Mouse (Mus musculus): Measurements from ENCODE around the gene Adrm1. TPM values are rescaled to one million over a fixed set of nuclear protein-coding genes. Genes with fewer than 3 reads are reported as not detected.
A peak's percentile ranks its signal among the peaks of the same experiment; 100 is the strongest.

Gene Adrm1
- total and polyA plus RNA-seq, 2 experiments = 30.7 to 107 TPM

DNA sequence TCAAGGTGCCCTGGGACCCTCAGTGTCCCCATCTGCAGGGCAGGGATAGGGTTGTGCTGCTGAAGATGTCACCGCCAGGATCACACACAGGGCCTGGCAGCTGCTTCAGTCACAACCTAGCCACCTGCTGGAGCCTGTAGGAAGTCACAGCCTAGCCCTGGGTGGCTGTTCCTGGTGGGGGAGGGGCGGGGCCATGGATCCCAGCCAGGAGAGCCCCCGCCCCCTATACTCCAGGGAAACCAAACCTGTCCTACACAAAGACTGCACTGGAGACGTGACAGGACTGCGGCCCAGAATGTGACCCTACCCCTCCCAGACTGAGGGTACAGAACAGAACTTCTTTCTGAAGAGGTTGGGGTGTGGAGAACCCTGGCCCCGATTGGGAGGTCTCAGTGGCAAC lies 51.0 kb downstream of the Adrm1 start:
- Histone ChIP-seq H3K36me3 (ENCODE audit: control insufficient read depth, insufficient read depth, low read length) (no peaks in the 10 kb centered on the region), H3K27me3 (ENCODE audit: control insufficient read depth, insufficient read depth, low read length) (peaks cover 3% of the 10 kb centered on the region; the same call in 1 of the 2 replicates), H3K79me2 (ENCODE audit: control insufficient read depth, insufficient read depth, low read length) (no peaks in the 10 kb centered on the region), H3K9ac (ENCODE audit: low read depth, low read length) (no peak overlapping the region), H3K4me1 (ENCODE audit: control insufficient read depth, insufficient read depth, low read length) (peaks cover 15% of the 10 kb centered on the region; the same call in 1 of the 2 replicates), H3K4me3 (ENCODE audit: insufficient read depth, low read depth, low read length) (no peak overlapping the region), H3K27ac (replicated peaks; ENCODE audit: insufficient read depth, low read depth, low read length) (no peak overlapping the region)
- WGBS = 50% methylated on average over 6 of the region's 6 CpGs
- TF ChIP-seq POLR2A (IDR thresholded peaks at IDR 0.05; ENCODE audit: extremely low read depth, insufficient read depth, low read length) (no peak), CTCF (IDR thresholded peaks at IDR 0.05; ENCODE audit: low read depth, low read length) (0 out of 2 replicates have a peak, but pooled peaks have one; percentile 13)
- DNase-seq (ENCODE audit: extremely low read depth, low read depth, low spot score) = no peak

DNA sequence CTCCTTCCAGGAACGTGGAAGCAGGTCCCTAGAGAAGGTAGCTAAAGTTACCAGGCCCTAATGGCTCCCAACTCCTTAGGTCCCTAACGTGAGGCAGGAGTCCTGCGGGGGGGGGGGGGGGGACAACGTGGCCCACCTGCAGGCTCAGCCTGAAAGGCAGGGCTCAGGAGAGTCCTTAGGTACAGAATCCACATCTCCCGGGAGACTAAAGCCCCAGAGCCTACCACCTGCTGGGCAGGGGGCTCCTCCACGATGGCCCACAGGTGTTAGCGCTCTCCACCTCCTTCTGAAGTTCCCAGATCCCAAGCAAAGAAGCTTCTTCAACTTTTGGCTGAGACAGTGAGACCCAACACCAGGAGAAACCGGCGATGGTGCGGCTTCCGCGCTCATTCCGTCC lies 53.4 kb downstream of the Adrm1 start:
- H3K4me3 ChIP-seq (ENCODE audit: insufficient read depth, low read depth, low read length) = peak overlapping the region; percentile 61; the same call in 1 of the 2 replicates
- peaks cover 3% of the 10 kb centered on the region; the same call in 1 of the 2 replicates for H3K27me3 ChIP-seq (ENCODE audit: control insufficient read depth, insufficient read depth, low read length)
- H3K4me1 ChIP-seq (ENCODE audit: control insufficient read depth, insufficient read depth, low read length) = 0 out of 2 replicates have a peak, but pooled peaks cover 8% of the 10 kb centered on the region
- 24% methylated on average over 13 of the region's 13 CpGs for WGBS
- H3K27ac ChIP-seq (replicated peaks; ENCODE audit: insufficient read depth, low read depth, low read length) = no peak overlapping the region
- H3K36me3 ChIP-seq (ENCODE audit: control insufficient read depth, insufficient read depth, low read length) = no peaks in the 10 kb centered on the region
- no peak for DNase-seq (ENCODE audit: extremely low read depth, low read depth, low spot score)
- no peaks in the 10 kb centered on the region for H3K79me2 ChIP-seq (ENCODE audit: control insufficient read depth, insufficient read depth, low read length)
- TF ChIP-seq CTCF (IDR thresholded peaks at IDR 0.05; ENCODE audit: low read depth, low read length) (no peak), POLR2A (IDR thresholded peaks at IDR 0.05; ENCODE audit: extremely low read depth, insufficient read depth, low read length) (no peak)
- peak overlapping the region; percentile 11; the same call in 1 of the 2 replicates for H3K9ac ChIP-seq (ENCODE audit: low read depth, low read length)

DNA sequence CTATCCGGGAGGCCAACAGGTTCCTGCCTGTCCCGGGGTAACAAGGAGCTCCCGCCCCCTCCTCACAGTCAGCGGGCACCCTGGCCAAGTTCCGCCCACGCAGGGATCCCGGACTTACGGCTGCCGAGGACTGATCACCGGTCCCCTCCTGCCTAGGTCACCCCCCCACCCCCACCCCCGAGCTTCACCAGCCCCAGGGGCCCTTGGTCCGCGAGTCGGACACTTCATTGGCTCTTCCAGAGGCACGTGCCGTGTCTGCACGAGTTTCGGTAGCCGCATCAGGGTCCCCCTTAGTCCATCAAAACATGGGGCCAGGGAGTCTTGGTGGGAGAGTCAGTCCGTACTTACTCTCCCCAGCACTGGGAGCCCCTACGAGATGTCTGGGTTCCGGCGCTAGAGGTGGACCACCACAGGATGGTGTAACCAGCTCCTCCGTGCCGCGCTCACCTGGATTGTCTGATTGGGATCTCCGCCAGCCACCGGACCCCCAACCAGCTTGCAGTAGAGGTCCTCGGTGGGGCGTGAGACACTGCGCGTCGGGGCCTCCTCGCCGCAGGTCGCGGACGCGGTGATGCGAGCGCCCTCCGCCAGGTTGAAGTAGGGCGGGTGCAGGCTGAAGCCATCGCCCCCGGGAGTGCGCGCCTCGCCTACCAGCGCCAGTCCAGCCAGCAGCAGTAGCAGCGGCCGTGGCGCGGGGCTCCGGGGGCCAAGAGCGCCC lies 53.9 kb downstream of the Adrm1 start:
- Histone ChIP-seq H3K79me2 (ENCODE audit: control insufficient read depth, insufficient read depth, low read length) (no peaks in the 10 kb centered on the region), H3K36me3 (ENCODE audit: control insufficient read depth, insufficient read depth, low read length) (no peaks in the 10 kb centered on the region), H3K4me1 (ENCODE audit: control insufficient read depth, insufficient read depth, low read length) (0 out of 2 replicates have a peak, but pooled peaks cover 8% of the 10 kb centered on the region), H3K9ac (ENCODE audit: low read depth, low read length) (peak overlapping the region; percentile 81), H3K4me3 (ENCODE audit: insufficient read depth, low read depth, low read length) (peak overlapping the region; percentile 61), H3K27ac (replicated peaks; ENCODE audit: insufficient read depth, low read depth, low read length) (no peak overlapping the region), H3K27me3 (ENCODE audit: control insufficient read depth, insufficient read depth, low read length) (peaks cover 3% of the 10 kb centered on the region; the same call in 1 of the 2 replicates)
- TF ChIP-seq POLR2A (IDR thresholded peaks at IDR 0.05; ENCODE audit: extremely low read depth, insufficient read depth, low read length) (no peak), CTCF (IDR thresholded peaks at IDR 0.05; ENCODE audit: low read depth, low read length) (no peak)
- DNase-seq (ENCODE audit: extremely low read depth, low read depth, low spot score) = no peak
- WGBS = 1% methylated on average over 55 of the region's 55 CpGs

Other genes starting within 250 kb of the Adrm1 start
- 4.0 and 4.2 TPM in 2 replicates for gene Taf4, start 194.8 kb upstream of the Adrm1 start, total RNA-seq (2014; rRNA removed)
- 3.9 and 4.3 TPM in 2 replicates for gene Taf4, start 194.8 kb upstream of the Adrm1 start, polyA plus RNA-seq (2012; rRNA removed)
- gene Lsm14b, start 146.5 kb upstream of the Adrm1 start, total RNA-seq (2014; rRNA removed) = 15.0 and 19.3 TPM in 2 replicates
- 14.5 and 15.4 TPM in 2 replicates for gene Lsm14b, start 146.5 kb upstream of the Adrm1 start, polyA plus RNA-seq (2012; rRNA removed)
- gene Psma7, start 129.1 kb upstream of the Adrm1 start, total RNA-seq (2014; rRNA removed) = 191 and 199 TPM in 2 replicates
- gene Psma7, start 129.1 kb upstream of the Adrm1 start, polyA plus RNA-seq (2012; rRNA removed) = 155 and 160 TPM in 2 replicates
- 2.0 and 2.3 TPM in 2 replicates for gene Ss18l1, start 129.0 kb upstream of the Adrm1 start, total RNA-seq (2014; rRNA removed)
- 3.8 and 4.6 TPM in 2 replicates for gene Ss18l1, start 129.0 kb upstream of the Adrm1 start, polyA plus RNA-seq (2012; rRNA removed)
- gene Mtg2, start 100.9 kb upstream of the Adrm1 start, total RNA-seq (2014; rRNA removed) = 19.6 and 22.4 TPM in 2 replicates
- 15.6 and 17.8 TPM in 2 replicates for gene Mtg2, start 100.9 kb upstream of the Adrm1 start, polyA plus RNA-seq (2012; rRNA removed)
- 0.07 TPM in 1 of 2 replicates, not detected in the other for gene Hrh3, start 67.0 kb upstream of the Adrm1 start, total RNA-seq (2014; rRNA removed)
- gene Hrh3, start 67.0 kb upstream of the Adrm1 start, polyA plus RNA-seq (2012; rRNA removed) = not detected in 2 replicates
- gene Osbpl2, start 52.2 kb upstream of the Adrm1 start, total RNA-seq (2014; rRNA removed) = 21.4 and 21.9 TPM in 2 replicates
- 14.0 and 15.0 TPM in 2 replicates for gene Osbpl2, start 52.2 kb upstream of the Adrm1 start, polyA plus RNA-seq (2012; rRNA removed)
- gene Lama5, start 54.4 kb downstream of the Adrm1 start, total RNA-seq (2014; rRNA removed) = 0.65 and 0.74 TPM in 2 replicates
- 1.6 and 4.0 TPM in 2 replicates for gene Lama5, start 54.4 kb downstream of the Adrm1 start, polyA plus RNA-seq (2012; rRNA removed)
- gene Rps21, start 85.9 kb downstream of the Adrm1 start, total RNA-seq (2014; rRNA removed) = 713 and 1,049 TPM in 2 replicates
- 880 and 922 TPM in 2 replicates for gene Rps21, start 85.9 kb downstream of the Adrm1 start, polyA plus RNA-seq (2012; rRNA removed)
- gene Cables2, start 102.0 kb downstream of the Adrm1 start, total RNA-seq (2014; rRNA removed) = 8.9 and 10.3 TPM in 2 replicates
- 29.2 and 29.5 TPM in 2 replicates for gene Cables2, start 102.0 kb downstream of the Adrm1 start, polyA plus RNA-seq (2012; rRNA removed)
- not detected in 2 replicates for gene Rbbp8nl, start 118.4 kb downstream of the Adrm1 start, total RNA-seq (2014; rRNA removed)
- not detected in 2 replicates for gene Rbbp8nl, start 118.4 kb downstream of the Adrm1 start, polyA plus RNA-seq (2012; rRNA removed)
- gene Gata5, start 163.2 kb downstream of the Adrm1 start, total RNA-seq (2014; rRNA removed) = 0.09 TPM in 1 of 2 replicates, not detected in the other
- 0.09 and 0.16 TPM in 2 replicates for gene Gata5, start 163.2 kb downstream of the Adrm1 start, polyA plus RNA-seq (2012; rRNA removed)

All from liver, adult 2 months (tissue).